Mouse (Mus musculus): ENCODE measurements at regions not wholly inside any gene's neighbourhood (a gene's known extent, or its start where the extent isn't known, plus 50 kb on each side); places are given as distances from the start of the nearest gene placed in this dataset.
"Not testable (repeated sequence)": the region's sequence is repeated elsewhere in the genome, so short reads cannot be mapped to it uniquely, and the experiment has no call there.

DNA sequence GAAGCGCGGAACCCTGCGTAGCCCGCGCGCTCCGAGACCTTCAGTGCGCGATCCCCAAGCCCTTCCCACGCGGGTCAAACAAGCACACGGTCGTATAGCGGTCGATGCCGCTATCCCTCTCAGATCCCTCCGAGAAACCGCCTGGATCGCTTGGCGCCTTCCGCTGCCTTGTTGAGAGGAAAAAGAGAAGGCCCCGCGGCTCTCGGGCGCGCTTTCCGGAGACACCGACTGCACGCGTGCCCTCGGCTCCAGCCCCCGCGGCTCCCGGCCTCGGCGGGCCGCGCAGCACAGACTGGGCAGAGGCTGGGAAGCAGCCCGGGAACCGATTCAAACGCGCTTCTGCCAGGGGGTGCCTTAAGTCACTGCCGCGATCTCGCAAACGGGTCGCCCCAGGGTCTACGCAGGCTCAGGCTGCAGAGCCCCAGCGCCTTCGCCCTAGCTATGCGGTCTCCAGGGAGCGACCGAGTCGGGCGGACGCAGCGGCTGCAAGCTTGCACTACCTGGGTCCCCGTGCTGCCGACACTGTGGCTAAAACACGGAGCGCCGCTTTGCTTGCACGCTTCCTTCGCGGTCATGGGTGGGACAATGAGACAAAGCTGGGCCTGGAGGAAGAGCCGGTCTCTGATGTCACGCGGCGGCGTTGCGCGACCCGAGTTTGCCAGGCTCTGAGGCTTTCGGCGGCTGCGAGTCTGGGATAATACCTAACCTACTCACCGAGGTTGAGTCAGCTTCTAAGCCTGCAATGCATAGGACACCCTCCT, 87.3 kb downstream of the Crisp4 start:
- peaks cover 3% of the 10 kb centered on the region; the same call in 1 of the 2 replicates for H3K9me3 ChIP-seq (ENCODE audit: low read length)
- TF ChIP-seq POU5F1 (IDR thresholded peaks at IDR 0.05; ENCODE audit: borderline replicate concordance, low read length) (no peak), NANOG (IDR thresholded peaks at IDR 0.05; ENCODE audit: borderline replicate concordance, low read length) (no peak), CTCF (conservative IDR thresholded peaks at IDR 0.05; ENCODE audit: low read length) (no peak)
- H3K4me1 ChIP-seq (replicated peaks; ENCODE audit: low read depth, low read length), result peaks cover 12% of the 10 kb centered on the region
- no peaks in the 10 kb centered on the region for H3K36me3 ChIP-seq (ENCODE audit: insufficient read depth, low read length)
- H3K4me3 ChIP-seq (replicated peaks; ENCODE audit: low read length), result peak overlapping the region; percentile 81
- H3K27me3 ChIP-seq (ENCODE audit: insufficient read depth, low read length), result peaks cover 47% of the 10 kb centered on the region

DNA sequence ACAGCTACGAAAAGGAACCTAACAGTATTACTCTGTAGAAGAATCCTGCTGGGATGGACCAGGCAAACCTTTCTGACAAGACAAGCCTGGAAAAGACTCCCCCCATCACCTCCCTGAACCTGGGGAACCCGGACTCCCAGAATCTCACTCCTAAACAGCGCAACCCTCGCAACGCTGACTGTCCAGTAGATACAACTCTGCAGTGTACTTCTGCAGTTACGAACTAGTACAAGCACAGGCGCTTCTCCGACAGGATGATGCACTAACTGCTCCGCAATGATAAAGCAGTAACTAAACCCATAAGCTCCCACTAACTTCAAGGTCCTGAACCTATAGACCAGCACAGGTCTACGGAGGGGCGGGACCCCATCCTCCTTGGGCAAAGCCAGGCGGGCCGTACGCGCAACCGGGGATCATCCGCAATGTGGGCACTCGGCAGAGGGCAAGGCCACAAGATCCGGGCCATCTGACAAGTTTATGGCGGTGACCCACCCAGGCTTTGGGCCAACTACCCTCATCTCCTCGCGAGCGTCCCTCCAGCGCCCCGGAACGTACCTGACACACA, 88.0 kb downstream of the Crisp4 start:
- peaks cover 3% of the 10 kb centered on the region; the same call in 1 of the 2 replicates for H3K9me3 ChIP-seq (ENCODE audit: low read length)
- H3K27me3 ChIP-seq (ENCODE audit: insufficient read depth, low read length), result peaks cover 47% of the 10 kb centered on the region
- TF ChIP-seq CTCF (conservative IDR thresholded peaks at IDR 0.05; ENCODE audit: low read length) (no peak), POU5F1 (IDR thresholded peaks at IDR 0.05; ENCODE audit: borderline replicate concordance, low read length) (no peak)
- H3K4me1 ChIP-seq (replicated peaks; ENCODE audit: low read depth, low read length), result peaks cover 12% of the 10 kb centered on the region
- H3K36me3 ChIP-seq (ENCODE audit: insufficient read depth, low read length), result no peaks in the 10 kb centered on the region
- peak overlapping the region; percentile 81 for H3K4me3 ChIP-seq (replicated peaks; ENCODE audit: low read length)

- H3K4me1 ChIP-seq (replicated peaks; ENCODE audit: low read depth, low read length), result peaks cover 12% of the 10 kb centered on the region
- H3K27me3 ChIP-seq (ENCODE audit: insufficient read depth, low read length), result peaks cover 47% of the 10 kb centered on the region
- not testable (repeated sequence) for H3K9me3 ChIP-seq (ENCODE audit: low read length); H3K4me3 ChIP-seq (replicated peaks; ENCODE audit: low read length); H3K36me3 ChIP-seq (ENCODE audit: insufficient read depth, low read length)
Observed at GRCm38 (mm10) chr1:18057003-18057402, 88.7 kb downstream of the Crisp4 start.

DNA sequence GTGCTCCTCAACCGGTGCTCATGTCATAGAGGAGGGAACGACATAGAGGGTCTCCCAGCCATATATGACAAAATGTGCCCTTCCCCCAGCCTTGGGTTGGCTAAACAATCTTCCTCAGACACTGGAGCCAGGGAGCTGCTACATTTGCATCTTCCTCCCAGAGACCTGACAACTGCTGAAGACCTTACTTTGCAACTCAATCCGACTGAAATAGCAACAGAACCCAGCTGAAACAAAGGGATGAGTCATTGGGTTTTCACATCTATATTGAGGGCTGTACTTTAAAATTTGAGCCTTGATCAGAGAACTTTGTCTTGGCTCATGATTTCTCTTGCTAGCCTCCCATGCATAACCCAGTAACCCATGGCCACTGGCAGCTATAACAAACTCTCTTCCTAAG, 115.5 kb downstream of the Crisp4 start:
- no peaks in the 10 kb centered on the region for H3K9me3 ChIP-seq (ENCODE audit: low read length)
- TF ChIP-seq NANOG (IDR thresholded peaks at IDR 0.05; ENCODE audit: borderline replicate concordance, low read length) (no peak), POU5F1 (IDR thresholded peaks at IDR 0.05; ENCODE audit: borderline replicate concordance, low read length) (no peak), CTCF (conservative IDR thresholded peaks at IDR 0.05; ENCODE audit: low read length) (no peak)
- no peaks in the 10 kb centered on the region for H3K27me3 ChIP-seq (ENCODE audit: insufficient read depth, low read length)
- H3K4me3 ChIP-seq (replicated peaks; ENCODE audit: low read length), result no peak overlapping the region
- H3K4me1 ChIP-seq (replicated peaks; ENCODE audit: low read depth, low read length), result peaks cover 8% of the 10 kb centered on the region
- H3K36me3 ChIP-seq (ENCODE audit: insufficient read depth, low read length), result no peaks in the 10 kb centered on the region

- H3K27me3 ChIP-seq (ENCODE audit: insufficient read depth, low read length); H3K4me1 ChIP-seq (replicated peaks; ENCODE audit: low read depth, low read length): not testable (repeated sequence)
- TF ChIP-seq CTCF (conservative IDR thresholded peaks at IDR 0.05; ENCODE audit: low read length), result peak; percentile 43
Observed at GRCm38 (mm10) chr1:18012941-18013340, 132.8 kb downstream of the Crisp4 start.

GRCm38 (mm10) chr1:17980604-17981003, 165.1 kb downstream of the Crisp4 start:
- Histone ChIP-seq H3K9me3 (ENCODE audit: low read length) (no peaks in the 10 kb centered on the region), H3K4me1 (replicated peaks; ENCODE audit: low read depth, low read length) (peaks cover 15% of the 10 kb centered on the region), H3K36me3 (ENCODE audit: insufficient read depth, low read length) (no peaks in the 10 kb centered on the region), H3K27me3 (ENCODE audit: insufficient read depth, low read length) (no peaks in the 10 kb centered on the region), H3K4me3 (replicated peaks; ENCODE audit: low read length) (no peak overlapping the region)
- no peak for TF ChIP-seq NANOG (IDR thresholded peaks at IDR 0.05; ENCODE audit: borderline replicate concordance, low read length)
- TF ChIP-seq CTCF (conservative IDR thresholded peaks at IDR 0.05; ENCODE audit: low read length), result peak; percentile 64

More at GRCm38 (mm10) chr1:18012941-18013340, 132.8 kb downstream of the Crisp4 start:
- H3K36me3 ChIP-seq (ENCODE audit: insufficient read depth, low read length); H3K9me3 ChIP-seq (ENCODE audit: low read length); H3K4me3 ChIP-seq (replicated peaks; ENCODE audit: low read length): not testable (repeated sequence)

DNA sequence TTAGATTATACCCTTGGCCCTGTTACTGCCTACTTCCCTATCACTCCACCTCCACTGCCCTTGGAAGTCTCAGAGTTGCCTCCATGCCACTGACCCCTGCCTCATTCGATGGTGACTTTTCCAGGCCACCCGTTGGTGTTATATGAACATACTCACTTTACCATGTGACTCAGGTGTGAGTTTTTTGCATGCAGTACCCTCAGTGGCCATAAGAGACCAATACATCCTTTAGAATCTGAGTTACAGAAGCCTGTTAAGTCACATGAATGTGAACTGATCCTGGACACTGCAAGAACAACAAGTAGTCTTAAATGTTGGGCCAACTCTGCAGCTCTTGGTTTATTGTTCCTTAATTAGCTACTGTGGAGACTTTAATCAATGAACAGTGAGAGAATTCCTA, 167.6 kb downstream of the Crisp4 start:
- H3K9me3 ChIP-seq (ENCODE audit: low read length), result no peaks in the 10 kb centered on the region
- peaks cover 12% of the 10 kb centered on the region for H3K4me1 ChIP-seq (replicated peaks; ENCODE audit: low read depth, low read length)
- TF ChIP-seq NANOG (IDR thresholded peaks at IDR 0.05; ENCODE audit: borderline replicate concordance, low read length) (no peak), POU5F1 (IDR thresholded peaks at IDR 0.05; ENCODE audit: borderline replicate concordance, low read length) (no peak), CTCF (conservative IDR thresholded peaks at IDR 0.05; ENCODE audit: low read length) (peak; percentile 35)
- no peaks in the 10 kb centered on the region for H3K27me3 ChIP-seq (ENCODE audit: insufficient read depth, low read length)
- no peaks in the 10 kb centered on the region for H3K36me3 ChIP-seq (ENCODE audit: insufficient read depth, low read length)
- no peak overlapping the region for H3K4me3 ChIP-seq (replicated peaks; ENCODE audit: low read length)

GRCm38 (mm10) chr1:17956881-17957280, 188.8 kb downstream of the Crisp4 start:
- not testable (repeated sequence) for H3K36me3 ChIP-seq (ENCODE audit: insufficient read depth, low read length); H3K27me3 ChIP-seq (ENCODE audit: insufficient read depth, low read length); H3K4me1 ChIP-seq (replicated peaks; ENCODE audit: low read depth, low read length); H3K4me3 ChIP-seq (replicated peaks; ENCODE audit: low read length)
- H3K9me3 ChIP-seq (ENCODE audit: low read length), result peaks cover 29% of the 10 kb centered on the region

- TF ChIP-seq POU5F1 (IDR thresholded peaks at IDR 0.05; ENCODE audit: borderline replicate concordance, low read length), result 0 out of 2 replicates have a peak, but pooled peaks have one; percentile 37
- peak; percentile 80 for TF ChIP-seq NANOG (IDR thresholded peaks at IDR 0.05; ENCODE audit: borderline replicate concordance, low read length)
- H3K4me3 ChIP-seq (replicated peaks; ENCODE audit: low read length); H3K27me3 ChIP-seq (ENCODE audit: insufficient read depth, low read length): not testable (repeated sequence)
- peaks cover 12% of the 10 kb centered on the region for H3K4me1 ChIP-seq (replicated peaks; ENCODE audit: low read depth, low read length)
- H3K36me3 ChIP-seq (ENCODE audit: insufficient read depth, low read length), result peaks cover 11% of the 10 kb centered on the region
- peaks cover 51% of the 10 kb centered on the region for H3K9me3 ChIP-seq (ENCODE audit: low read length)
Observed at GRCm38 (mm10) chr1:17932108-17932810, 213.4 kb downstream of the Crisp4 start.
